Mouse (Mus musculus): ENCODE data around the gene Tsga10.
A peak's percentile ranks its signal among the peaks of the same experiment; 100 is the strongest.
"Not testable (repeated sequence)": the region's sequence is repeated elsewhere in the genome, so short reads cannot be mapped to it uniquely, and the experiment has no call there.

Tsga10 gene

DNA sequence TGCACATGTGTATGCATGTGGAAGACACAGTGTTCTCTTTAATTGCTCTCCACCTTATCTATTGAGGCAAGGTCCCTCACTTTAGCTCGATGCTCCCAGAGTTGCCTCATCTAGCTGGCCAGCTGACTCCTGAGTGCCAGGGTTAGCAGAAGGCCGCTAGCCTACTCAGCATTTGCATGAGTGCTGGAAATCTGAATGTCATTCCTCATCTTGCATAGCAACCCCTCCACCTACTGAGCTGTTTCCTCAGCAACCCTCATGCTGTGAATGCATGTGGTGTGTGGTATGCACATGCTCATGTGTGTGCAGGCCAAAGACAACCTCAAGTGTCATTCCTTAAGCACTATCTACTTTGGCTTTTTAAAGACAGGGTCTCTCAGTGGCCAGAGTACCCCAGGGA is 15.5 kb downstream of the Tsga10 start:
- DNase-seq = no peak

DNA sequence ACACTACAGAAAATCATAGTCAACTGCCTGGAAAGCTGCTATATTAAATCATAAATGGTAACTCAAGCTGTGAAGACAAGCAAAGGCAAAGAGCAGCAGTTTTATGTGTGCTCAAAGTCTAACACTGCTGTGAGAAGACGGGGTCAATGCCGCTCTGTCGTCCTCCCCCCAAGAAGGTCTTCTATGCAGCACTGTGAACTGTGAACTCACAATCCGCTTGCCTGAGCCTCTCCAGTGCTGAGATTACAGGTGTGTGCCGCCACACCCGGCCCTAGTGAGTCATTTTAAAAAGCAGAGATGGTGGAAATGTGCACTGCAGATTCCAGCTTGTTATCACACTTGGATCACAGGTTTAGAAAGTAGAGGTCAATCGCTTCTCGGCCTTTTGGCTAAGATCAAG is 19.4 kb downstream of the Tsga10 start:
- no peak for DNase-seq

DNA sequence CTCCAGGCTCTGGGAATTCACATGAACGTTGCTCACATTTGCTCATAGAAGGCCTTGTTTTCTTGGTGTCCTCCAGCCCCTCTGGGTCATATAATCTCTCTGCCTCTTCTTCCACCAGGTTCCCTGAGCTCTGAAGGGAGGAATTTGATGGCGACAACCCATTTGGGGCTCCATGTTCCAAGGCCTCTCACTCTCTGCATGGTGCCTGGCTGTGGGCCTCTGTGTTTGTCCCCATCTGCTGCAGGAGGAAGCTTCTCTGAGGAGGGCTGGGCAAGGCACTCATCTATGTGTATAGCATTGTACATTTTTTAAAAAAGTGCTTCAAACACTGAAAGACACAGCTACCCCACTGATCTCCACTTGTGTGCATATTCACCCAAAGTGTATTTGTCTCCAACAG is 34.5 kb downstream of the Tsga10 start:
- DNase-seq = no peak

DNA sequence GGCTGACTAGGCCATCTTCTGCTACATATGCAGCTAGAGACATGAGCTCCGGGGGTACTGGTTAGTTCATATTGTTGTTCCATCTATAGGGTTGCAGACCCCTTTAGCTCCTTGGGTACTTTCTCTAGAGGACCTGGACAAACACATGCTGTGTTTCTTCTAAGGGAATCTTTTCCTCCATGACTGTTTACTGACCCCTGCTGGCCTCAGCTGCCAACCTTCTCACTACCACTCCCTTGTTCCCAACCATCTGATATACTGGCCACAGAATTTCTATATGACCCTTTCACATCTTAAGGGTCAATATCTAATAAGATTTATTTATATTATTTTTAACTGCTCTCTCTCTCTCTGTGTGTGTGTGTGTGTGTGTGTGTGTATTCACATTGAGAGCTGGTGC is 63.9 kb downstream of the Tsga10 start:
- DNase-seq = not testable (repeated sequence)

DNA sequence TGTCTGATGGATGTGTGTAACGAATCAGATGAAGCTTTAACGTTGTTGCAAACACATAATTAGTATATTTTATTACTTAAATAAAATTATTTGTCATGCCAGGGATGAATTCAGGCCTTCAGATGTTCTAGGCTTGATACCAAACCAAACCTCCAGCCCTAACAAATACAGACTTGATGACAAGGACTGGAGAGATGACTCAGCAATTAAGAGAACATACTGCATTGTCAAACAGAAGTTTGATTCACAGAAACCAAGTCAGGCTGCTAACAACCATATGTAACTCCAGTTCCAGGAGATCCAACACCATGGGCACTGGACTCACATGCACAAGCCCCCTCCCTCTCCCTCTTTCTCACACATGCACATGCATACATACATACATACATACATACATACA is 65.9 kb downstream of the Tsga10 start:
- DNase-seq = no peak

DNA sequence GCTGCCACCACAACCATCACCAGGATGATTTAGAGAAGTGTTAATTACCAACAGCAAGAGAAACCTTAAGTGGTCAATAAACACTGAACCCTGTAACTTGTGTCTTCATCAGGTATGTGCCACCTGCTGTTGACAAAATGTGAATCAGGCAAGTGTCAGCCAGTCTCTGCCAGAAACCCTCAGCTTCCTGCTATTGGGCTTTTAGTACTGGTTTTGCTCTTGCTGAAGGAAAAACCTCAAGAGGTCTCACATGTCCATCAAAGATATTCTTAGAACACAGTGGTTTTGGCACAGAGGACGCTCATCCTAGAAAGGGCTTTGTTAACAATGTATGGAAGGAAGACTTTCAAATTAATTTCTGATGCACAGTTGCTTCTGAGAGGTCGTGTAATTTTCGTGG is 66.7 kb downstream of the Tsga10 start:
- DNase-seq = no peak

DNA sequence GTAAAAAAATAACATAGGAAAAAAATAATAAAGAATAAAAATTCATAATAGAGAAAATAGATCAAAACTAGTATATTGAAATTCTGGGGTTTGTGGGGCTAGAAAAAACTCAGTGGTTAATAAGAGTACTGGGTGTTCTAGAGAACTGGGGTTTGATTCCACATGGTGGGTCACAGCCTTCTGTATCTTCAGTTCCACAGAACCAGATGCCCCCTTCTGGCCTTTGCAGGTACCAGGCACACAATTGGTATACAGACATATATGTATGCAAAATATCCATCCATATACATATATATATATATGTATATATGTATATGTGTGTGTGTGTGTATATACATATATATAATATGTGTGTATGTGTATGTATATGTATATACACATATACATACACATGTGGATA is 106.8 kb downstream of the Tsga10 start:
- DNase-seq = no peak

DNA sequence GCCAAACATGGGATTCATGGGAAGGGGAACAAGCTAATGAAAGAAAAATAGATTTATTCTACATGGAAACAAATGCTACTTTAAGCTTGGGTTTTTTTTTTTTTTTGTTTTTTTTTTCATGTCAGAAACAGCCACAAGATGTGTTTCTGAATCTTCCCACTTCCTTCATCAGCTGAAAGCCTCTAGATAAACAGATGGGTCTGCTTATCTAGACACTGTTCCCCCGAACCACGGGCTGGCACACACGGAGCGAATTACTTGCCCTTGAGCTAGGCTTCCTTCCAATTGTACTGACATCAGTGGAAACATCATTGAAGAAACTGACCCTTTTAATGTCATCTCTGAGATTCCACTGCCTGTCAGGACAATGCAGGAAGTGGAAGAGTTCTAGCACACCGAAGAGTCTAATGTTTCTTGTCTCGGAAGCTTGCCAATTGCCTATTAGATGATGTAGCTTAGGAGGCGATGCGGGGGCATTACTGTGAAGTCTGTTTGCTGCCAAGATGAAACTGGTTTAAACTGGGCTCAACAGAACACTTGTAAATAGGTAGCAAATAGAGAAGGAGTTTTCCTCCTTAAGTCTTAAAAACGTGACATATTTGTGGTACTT is 121.5 kb downstream of the Tsga10 start:
- DNase-seq = peak; percentile 14

DNA sequence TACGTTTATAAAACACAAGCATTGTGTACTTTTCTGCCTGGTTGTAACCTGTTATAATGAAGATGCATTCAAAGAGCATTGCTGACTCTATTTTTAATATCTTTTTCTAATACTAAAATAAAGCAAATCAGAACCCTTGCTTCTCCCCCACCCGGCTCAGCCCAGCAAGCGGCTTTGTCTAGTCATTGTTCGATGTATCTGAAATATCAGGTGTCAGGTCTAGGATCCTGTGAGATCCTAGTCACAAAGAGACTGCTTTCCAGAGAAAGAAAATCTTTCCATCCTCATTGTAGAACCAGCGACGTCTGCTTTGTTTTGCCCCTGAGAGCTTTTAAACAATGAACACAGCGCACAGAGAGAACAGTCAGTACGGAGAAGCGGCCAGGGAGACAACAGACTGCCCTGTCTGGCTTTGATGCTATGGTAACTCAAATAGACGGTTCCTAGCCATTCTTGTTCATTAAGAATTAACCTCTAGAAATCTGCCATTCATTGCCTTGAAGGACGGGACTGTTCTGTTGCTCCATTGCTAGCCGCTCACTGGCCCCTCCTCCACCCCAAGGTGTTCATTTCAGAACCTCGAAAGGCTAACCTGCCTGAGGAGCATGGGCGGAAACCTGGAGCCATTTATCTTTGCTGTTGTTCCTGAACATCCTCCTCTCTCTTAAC is 123.5 kb downstream of the Tsga10 start:
- no peak for DNase-seq

DNA sequence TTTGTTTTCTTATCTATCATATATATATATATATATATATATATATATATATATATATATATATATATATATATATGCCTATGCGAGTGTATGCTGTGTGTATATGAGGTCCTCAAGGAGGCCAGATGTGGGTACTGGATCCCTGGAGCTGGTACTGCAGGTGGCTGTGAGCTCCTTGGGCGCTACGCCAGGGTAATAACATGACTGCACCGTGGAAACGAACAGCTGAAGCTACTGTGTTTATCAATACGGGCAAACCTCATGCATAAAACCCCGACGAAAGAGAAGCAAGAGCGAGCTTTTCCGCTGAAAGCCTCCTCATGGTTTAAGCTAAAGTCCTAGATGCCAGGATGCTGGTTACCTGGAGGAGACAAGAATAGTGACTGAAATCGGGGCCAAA is 124.1 kb downstream of the Tsga10 start:
- DNase-seq = no peak

DNA sequence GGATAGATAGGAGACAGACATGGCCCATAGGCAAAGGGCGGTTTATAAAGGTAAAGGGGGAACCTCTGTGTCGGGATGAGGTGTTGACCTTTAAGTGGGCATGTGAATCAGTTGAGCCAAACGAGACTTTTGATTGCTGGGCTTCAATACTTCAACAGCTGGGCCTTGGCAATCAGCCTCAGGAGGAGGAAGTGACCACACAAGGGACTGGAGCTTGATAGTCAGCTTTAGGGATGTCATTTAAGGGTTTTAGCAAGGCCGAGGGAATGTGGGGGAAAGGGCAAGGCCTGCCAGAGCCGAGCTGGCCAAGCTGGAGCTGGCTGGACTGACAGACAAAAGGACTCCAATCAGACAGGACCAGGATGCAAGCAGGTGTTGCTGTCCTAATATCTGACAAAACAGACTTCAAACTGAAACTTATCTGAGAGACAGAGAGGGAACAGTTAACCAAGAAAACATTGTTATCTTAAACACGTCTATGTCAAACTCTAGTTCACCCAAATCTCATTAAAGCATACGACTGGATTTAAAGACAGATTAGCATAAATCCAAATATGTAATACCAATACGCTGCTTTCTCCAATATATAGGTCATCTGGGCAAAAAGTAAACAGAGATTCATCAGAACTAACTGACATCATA is 125.9 kb downstream of the Tsga10 start:
- DNase-seq = no peak

DNA sequence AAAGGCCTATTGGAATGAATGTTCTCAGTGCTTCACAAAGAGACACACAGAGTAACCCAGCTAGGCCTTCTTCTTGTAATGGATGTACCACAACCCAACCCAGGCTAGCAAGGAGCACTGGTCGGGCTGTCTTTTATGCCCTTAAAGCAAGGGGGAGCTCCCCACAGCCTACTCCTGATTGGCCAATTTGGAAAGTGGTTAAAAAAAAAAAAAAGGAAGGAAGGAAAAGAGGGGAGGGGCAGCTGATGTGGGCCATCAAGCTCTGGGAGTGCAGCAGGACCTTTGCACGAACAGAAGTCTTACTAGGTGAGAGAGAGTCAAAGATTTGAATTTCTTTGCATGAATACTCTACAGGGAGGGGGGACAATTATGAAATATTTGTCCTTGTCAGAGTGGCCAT is 127.3 kb downstream of the Tsga10 start:
- no peak for DNase-seq

DNA sequence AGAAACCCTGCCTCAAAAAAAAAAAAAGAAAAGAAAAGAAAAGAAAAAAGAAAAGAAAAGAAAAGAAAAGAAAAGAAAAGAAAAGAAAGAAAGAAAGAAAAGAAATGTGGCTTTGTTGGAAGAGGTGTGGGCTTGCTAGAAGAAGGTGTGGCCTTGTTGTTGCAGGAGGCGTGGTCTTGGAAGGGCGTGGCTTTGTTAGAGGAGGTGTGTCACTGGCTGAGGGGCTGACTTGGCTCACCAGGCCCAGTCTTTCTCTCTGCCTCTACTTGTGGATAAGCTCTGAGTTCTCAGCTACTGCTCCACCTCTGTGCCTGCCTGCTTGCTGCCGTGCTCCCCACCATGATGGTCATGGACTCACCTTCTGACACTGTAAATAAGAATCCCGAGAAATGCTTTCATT is 129.2 kb downstream of the Tsga10 start:
- DNase-seq = peak; percentile 66

DNA sequence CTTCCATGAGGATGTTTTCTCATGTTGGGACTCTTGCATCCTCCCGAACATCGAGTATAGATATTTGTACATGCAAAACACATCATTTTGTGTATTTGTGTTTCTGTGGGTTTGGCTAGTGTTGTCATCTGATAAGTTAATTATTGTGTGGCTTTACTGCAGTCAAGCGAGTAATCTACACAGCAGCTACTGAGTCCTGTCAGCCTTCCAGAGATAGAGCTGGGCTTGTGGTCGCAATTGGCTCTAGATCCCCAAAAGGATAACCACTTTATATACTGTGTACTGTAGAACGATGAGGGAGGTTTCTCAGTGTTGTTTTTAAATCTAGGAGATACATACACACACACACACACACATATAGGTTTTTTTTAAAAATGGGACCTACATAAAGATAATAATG is 130.3 kb downstream of the Tsga10 start:
- DNase-seq = no peak

DNA sequence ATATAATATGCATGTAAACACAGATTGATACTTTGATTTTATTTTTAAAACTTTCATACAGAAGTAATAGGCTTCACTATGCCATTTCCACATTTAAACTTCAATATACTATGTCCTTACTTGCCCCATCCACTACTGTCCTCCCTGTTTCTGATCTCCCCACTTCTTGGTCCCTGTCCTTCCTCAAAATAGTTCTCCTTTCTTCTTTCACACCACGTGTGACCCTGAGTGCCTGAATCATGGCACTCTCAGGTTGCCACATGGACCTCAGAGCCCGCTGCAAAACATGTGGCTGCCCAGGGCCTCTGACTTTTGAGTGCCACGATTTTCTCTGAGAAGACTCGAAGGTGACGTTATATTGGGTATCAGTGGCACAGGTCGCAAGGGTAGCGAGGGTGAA is 131.4 kb downstream of the Tsga10 start:
- no peak for DNase-seq

DNA sequence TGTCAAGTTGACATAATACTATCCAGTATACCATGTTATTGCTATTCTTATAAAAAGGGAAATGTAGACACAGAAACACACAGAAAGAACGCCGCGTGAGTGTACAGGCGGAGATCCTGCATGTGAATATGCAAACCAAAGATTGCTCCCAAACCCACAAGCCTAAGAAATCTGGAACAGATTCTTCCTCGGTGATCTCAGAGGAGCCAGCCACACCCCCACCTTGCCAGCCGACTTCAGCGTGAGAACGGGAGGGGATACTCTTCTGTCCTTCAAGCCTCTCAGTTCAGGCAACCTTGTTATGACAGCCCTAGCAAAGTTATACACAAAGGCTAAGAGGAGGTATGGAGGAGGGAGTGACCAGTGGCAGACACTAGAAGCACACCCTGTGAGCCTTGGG is 136.9 kb downstream of the Tsga10 start:
- no peak for DNase-seq

DNA sequence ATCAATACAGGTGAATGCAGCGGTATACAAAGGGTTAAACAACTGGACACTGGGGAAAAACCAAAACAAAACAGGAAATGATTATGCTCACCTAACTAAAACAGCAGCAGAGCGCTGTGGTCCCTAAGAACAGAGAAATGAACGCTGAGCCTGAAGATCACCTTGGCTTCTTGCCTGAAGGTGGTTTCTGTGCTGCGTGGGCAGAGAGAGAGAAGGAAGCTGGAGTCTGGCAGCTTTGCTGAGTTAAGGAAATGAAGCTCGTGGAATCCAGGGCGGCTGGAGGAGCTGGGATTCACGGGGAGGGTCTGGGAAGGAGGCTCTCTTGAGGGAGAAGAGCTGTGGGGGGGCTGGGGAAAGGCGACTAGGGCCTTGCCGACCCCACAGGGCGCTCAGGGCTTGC is 138.2 kb downstream of the Tsga10 start:
- DNase-seq = no peak

DNA sequence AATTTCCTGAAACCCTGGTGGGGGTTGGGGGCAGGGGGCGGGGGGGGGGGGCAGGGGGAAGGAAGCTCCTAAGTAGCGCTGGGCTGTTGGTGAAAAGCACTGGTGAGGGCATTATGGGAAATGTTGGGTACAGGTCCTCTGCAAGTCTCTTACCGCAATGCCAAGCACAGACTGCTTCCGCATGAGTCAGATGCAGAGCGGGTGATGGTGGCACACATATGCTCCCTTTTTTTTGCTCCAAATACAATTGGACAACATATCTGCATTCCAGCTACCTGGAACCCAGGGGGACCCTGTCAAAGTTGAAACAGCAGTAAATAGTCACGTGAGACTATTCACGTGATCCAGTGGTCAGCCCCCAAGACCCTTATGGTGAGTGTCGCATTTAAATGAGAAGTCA is 139.0 kb downstream of the Tsga10 start:
- no peak for DNase-seq

DNA sequence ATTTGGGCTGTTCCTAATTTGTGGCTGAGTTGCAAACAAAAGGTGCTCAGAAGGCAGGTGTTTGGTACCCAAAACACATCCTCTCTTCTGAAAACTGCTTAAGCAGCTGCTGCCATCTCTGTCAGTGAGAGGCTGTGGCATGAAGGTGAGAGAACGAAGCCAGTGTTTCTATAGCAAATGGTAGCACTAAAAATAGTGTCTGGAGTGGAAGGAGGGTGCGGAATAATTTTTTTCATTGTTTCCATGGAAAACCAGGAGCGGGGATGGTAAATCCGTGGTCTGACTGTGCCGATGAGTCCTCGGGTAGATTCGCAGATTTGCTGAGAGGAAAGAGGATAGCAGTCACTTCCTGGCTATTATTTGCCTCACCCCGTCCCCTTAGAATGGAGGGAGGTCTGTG is 139.8 kb downstream of the Tsga10 start:
- no peak for DNase-seq

DNA sequence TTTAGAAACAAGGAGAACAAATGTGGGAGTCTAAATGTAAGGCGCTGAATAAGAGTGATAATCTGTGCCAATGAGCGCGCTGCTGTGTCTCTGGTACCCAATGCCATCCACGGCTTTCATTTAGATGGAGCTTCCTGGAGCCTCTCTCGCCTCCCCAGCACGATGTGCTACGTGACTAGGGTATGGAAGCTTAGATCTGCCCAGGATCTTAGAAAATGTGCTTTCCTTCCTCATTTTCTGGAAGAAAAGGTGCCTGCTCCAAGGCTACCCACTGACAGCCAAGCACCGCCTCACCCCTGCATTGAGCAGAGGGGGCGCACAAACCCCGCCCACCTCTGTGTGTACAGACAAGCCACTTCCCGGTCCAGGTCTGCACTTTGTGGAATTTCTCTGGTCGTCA is 140.3 kb downstream of the Tsga10 start:
- no peak for DNase-seq

DNA sequence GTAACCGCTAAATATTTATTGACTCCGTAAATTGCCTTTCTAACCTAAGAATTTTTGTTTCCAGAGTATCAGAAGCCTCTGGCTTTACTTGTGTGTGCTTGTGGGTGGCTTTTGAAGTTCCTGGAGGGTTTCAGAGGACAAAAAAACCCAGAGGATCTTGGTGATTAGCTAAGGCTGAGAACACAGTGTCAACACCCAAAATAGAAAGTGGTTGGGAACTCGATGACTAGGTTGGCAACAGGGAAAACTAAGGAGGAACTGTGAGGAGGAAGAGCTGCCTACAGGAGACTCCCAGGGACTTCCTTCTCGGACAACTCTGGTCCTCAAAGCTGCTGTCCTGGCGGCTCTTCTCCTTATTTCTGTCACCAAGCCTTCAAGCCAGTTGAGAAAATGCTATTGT is 145.1 kb downstream of the Tsga10 start:
- no peak for DNase-seq

DNA sequence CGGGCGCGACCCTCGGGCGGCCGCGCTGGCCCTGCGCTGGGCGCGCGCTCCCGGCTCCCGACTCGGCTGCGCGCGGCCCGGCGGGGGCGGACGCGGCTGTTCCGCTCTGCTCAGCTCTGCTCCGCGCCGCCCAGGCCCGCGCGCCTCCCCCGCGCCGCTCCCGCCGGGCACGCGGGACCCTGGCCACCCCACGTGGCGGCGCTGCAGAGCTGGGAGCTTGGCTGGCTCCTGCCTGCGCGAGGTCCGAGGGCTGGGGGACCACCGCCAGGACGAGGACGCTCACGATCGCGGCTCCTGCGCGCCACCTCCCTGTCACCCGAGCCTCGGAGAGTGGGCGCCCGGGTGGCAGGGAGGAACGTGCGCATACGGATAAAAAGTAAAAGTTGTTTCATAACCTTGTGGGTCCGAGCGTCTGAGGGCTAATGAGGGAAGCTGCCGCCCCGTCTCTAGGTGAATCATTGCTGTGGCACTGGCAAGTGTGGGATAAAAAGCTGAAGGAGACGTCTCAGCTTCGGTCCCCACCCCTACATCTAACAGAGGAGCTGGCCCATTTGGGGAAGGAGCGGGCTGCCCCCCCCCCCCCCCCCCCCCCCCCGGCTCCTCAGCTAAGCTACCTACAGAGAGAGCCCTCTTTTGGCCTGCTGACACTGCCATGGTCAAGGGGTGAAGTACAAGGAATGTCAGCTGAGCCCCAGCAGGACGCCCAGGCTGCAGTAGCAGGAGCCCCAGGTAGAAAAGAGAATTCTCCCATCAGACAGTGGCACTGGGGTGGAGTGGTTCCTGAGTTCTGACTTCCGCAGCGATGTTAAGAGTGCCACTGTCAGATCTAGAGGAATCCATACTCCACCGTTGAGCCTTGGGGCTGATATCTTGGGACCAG is 146.2 kb downstream of the Tsga10 start, which contains the start of gene 2010300C02Rik:
Gene 2010300C02Rik (minus strand): TSS at position 325 of the 880 bp plus-strand sequence.
- peak; percentile 37 for DNase-seq

DNA sequence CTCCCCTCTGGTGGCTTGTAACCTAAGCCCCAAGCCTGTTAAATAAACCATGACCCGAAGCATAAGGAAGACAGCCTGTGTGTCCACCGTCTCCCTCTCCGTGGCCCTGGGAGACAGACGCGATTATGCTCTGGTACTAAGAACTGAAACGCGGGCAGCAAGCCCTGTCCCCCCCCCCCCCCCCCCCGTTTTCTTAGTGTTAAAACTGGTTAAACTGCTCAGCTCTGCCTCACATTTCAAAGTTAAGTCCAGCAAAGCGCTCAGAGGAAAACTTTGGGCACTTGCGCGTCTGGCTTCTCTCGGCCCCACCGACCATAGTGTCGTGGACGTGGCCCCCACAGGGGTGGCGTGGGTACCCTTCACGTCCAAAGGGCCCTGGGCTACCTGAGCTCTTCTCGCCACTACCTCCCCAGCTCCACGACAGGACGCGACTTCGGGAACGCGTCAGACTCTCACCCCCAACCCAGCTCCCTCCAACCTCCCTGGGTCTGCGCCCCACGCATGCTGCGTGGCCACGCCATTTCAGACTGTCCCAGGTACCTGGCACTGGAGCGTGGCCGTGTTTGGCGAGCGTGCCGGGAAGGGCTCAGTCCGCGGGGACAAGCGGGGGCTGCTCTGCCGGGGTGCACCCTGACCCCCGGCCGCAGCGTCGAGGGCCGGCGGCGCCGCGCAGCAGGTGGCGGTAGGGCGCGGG is 147.1 kb downstream of the Tsga10 start:
- no peak for DNase-seq

All from liver (tissue).